Mouse (Mus musculus): ENCODE measurements around the gene Tmem74b. TPM values are rescaled to one million over a fixed set of nuclear protein-coding genes. Genes with fewer than 3 reads are reported as not detected.

Gene Tmem74b
- polyA plus RNA-seq, 1 experiment: not detected

GRCm38 (mm10) chr2:151676234-151676633 lies 25.6 kb upstream of the Tmem74b start:
- Histone ChIP-seq H3K27ac (ENCODE audit: insufficient read depth, low read length) (no peak overlapping the region), H3K9me3 (replicated peaks; ENCODE audit: control insufficient read depth, insufficient read depth, low read length, poor library complexity, severe bottlenecking) (no peaks in the 10 kb centered on the region), H3K27me3 (ENCODE audit: control insufficient read depth, insufficient read depth, low read length, poor library complexity, severe bottlenecking) (0 out of 2 replicates have a peak, but pooled peaks cover 1% of the 10 kb centered on the region), H3K4me1 (ENCODE audit: control insufficient read depth, insufficient read depth, low read length) (no peaks in the 10 kb centered on the region), H3K4me3 (ENCODE audit: low read depth, low read length) (no peak overlapping the region), H3K36me3 (ENCODE audit: control insufficient read depth, insufficient read depth, low read length, poor library complexity, severe bottlenecking) (no peaks in the 10 kb centered on the region), H3K9ac (ENCODE audit: low read depth, poor library complexity, severe bottlenecking) (no peak overlapping the region)
- TF ChIP-seq POLR2A (IDR thresholded peaks at IDR 0.05; ENCODE audit: insufficient read depth, low read length): no peak
- no peak for TF ChIP-seq CTCF (IDR thresholded peaks at IDR 0.05; ENCODE audit: low read depth, low read length)
- TF ChIP-seq EP300 (IDR thresholded peaks at IDR 0.05; ENCODE audit: insufficient read depth, low read depth, low read length): no peak

- H3K4me3 ChIP-seq (ENCODE audit: low read depth, low read length): no peak overlapping the region
- peak; percentile 47 for TF ChIP-seq CTCF (IDR thresholded peaks at IDR 0.05; ENCODE audit: low read depth, low read length)
- no peak for TF ChIP-seq POLR2A (IDR thresholded peaks at IDR 0.05; ENCODE audit: insufficient read depth, low read length)
- H3K27me3 ChIP-seq (ENCODE audit: control insufficient read depth, insufficient read depth, low read length, poor library complexity, severe bottlenecking): no peaks in the 10 kb centered on the region
- no peak overlapping the region for H3K27ac ChIP-seq (ENCODE audit: insufficient read depth, low read length)
- H3K9me3 ChIP-seq (replicated peaks; ENCODE audit: control insufficient read depth, insufficient read depth, low read length, poor library complexity, severe bottlenecking): no peaks in the 10 kb centered on the region
- H3K9ac ChIP-seq (ENCODE audit: low read depth, poor library complexity, severe bottlenecking): no peak overlapping the region
- H3K4me1 ChIP-seq (ENCODE audit: control insufficient read depth, insufficient read depth, low read length): no peaks in the 10 kb centered on the region
- H3K36me3 ChIP-seq (ENCODE audit: control insufficient read depth, insufficient read depth, low read length, poor library complexity, severe bottlenecking): no peaks in the 10 kb centered on the region
Observed at GRCm38 (mm10) chr2:151682357-151682756, 19.5 kb upstream of the Tmem74b start.

- no peak overlapping the region for H3K27ac ChIP-seq (ENCODE audit: insufficient read depth, low read length)
- no peaks in the 10 kb centered on the region for H3K36me3 ChIP-seq (ENCODE audit: control insufficient read depth, insufficient read depth, low read length, poor library complexity, severe bottlenecking)
- no peaks in the 10 kb centered on the region for H3K27me3 ChIP-seq (ENCODE audit: control insufficient read depth, insufficient read depth, low read length, poor library complexity, severe bottlenecking)
- H3K4me3 ChIP-seq (ENCODE audit: low read depth, low read length): no peak overlapping the region
- H3K9me3 ChIP-seq (replicated peaks; ENCODE audit: control insufficient read depth, insufficient read depth, low read length, poor library complexity, severe bottlenecking): no peaks in the 10 kb centered on the region
- no peak overlapping the region for H3K9ac ChIP-seq (ENCODE audit: low read depth, poor library complexity, severe bottlenecking)
- H3K4me1 ChIP-seq (ENCODE audit: control insufficient read depth, insufficient read depth, low read length): no peaks in the 10 kb centered on the region
- no peak for TF ChIP-seq EP300 (IDR thresholded peaks at IDR 0.05; ENCODE audit: insufficient read depth, low read depth, low read length)
- no peak for TF ChIP-seq CTCF (IDR thresholded peaks at IDR 0.05; ENCODE audit: low read depth, low read length)
- no peak for TF ChIP-seq POLR2A (IDR thresholded peaks at IDR 0.05; ENCODE audit: insufficient read depth, low read length)
Observed at GRCm38 (mm10) chr2:151682976-151683375, 18.8 kb upstream of the Tmem74b start.

- no peak overlapping the region for H3K27ac ChIP-seq (ENCODE audit: insufficient read depth, low read length)
- no peaks in the 10 kb centered on the region for H3K9me3 ChIP-seq (replicated peaks; ENCODE audit: control insufficient read depth, insufficient read depth, low read length, poor library complexity, severe bottlenecking)
- TF ChIP-seq EP300 (IDR thresholded peaks at IDR 0.05; ENCODE audit: insufficient read depth, low read depth, low read length): no peak
- no peak for TF ChIP-seq CTCF (IDR thresholded peaks at IDR 0.05; ENCODE audit: low read depth, low read length)
- no peak for TF ChIP-seq POLR2A (IDR thresholded peaks at IDR 0.05; ENCODE audit: insufficient read depth, low read length)
- peak overlapping the region; percentile 66 for H3K9ac ChIP-seq (ENCODE audit: low read depth, poor library complexity, severe bottlenecking)
- no peaks in the 10 kb centered on the region for H3K36me3 ChIP-seq (ENCODE audit: control insufficient read depth, insufficient read depth, low read length, poor library complexity, severe bottlenecking)
- no peaks in the 10 kb centered on the region for H3K4me1 ChIP-seq (ENCODE audit: control insufficient read depth, insufficient read depth, low read length)
- H3K27me3 ChIP-seq (ENCODE audit: control insufficient read depth, insufficient read depth, low read length, poor library complexity, severe bottlenecking): peaks cover 13% of the 10 kb centered on the region
- peak overlapping the region; percentile 72 for H3K4me3 ChIP-seq (ENCODE audit: low read depth, low read length)
Observed at GRCm38 (mm10) chr2:151702146-151702850, 490 bp downstream of the Tmem74b start.

GRCm38 (mm10) chr2:151702851-151703190 lies 1.0 kb downstream of the Tmem74b start:
- no peak for TF ChIP-seq EP300 (IDR thresholded peaks at IDR 0.05; ENCODE audit: insufficient read depth, low read depth, low read length)
- no peak for TF ChIP-seq POLR2A (IDR thresholded peaks at IDR 0.05; ENCODE audit: insufficient read depth, low read length)
- TF ChIP-seq CTCF (IDR thresholded peaks at IDR 0.05; ENCODE audit: low read depth, low read length): no peak
- no peaks in the 10 kb centered on the region for H3K36me3 ChIP-seq (ENCODE audit: control insufficient read depth, insufficient read depth, low read length, poor library complexity, severe bottlenecking)
- peak overlapping the region; percentile 72 for H3K4me3 ChIP-seq (ENCODE audit: low read depth, low read length)
- H3K4me1 ChIP-seq (ENCODE audit: control insufficient read depth, insufficient read depth, low read length): no peaks in the 10 kb centered on the region
- H3K9ac ChIP-seq (ENCODE audit: low read depth, poor library complexity, severe bottlenecking): peak overlapping the region; percentile 66
- no peaks in the 10 kb centered on the region for H3K9me3 ChIP-seq (replicated peaks; ENCODE audit: control insufficient read depth, insufficient read depth, low read length, poor library complexity, severe bottlenecking)
- H3K27ac ChIP-seq (ENCODE audit: insufficient read depth, low read length): no peak overlapping the region
- peaks cover 13% of the 10 kb centered on the region for H3K27me3 ChIP-seq (ENCODE audit: control insufficient read depth, insufficient read depth, low read length, poor library complexity, severe bottlenecking)

GRCm38 (mm10) chr2:151712647-151713046 lies 10.8 kb downstream of the Tmem74b start:
- no peak for TF ChIP-seq CTCF (IDR thresholded peaks at IDR 0.05; ENCODE audit: low read depth, low read length)
- no peak for TF ChIP-seq POLR2A (IDR thresholded peaks at IDR 0.05; ENCODE audit: insufficient read depth, low read length)
- no peak for TF ChIP-seq EP300 (IDR thresholded peaks at IDR 0.05; ENCODE audit: insufficient read depth, low read depth, low read length)
- Histone ChIP-seq H3K9me3 (replicated peaks; ENCODE audit: control insufficient read depth, insufficient read depth, low read length, poor library complexity, severe bottlenecking) (no peaks in the 10 kb centered on the region), H3K9ac (ENCODE audit: low read depth, poor library complexity, severe bottlenecking) (no peak overlapping the region), H3K27me3 (ENCODE audit: control insufficient read depth, insufficient read depth, low read length, poor library complexity, severe bottlenecking) (no peaks in the 10 kb centered on the region), H3K36me3 (ENCODE audit: control insufficient read depth, insufficient read depth, low read length, poor library complexity, severe bottlenecking) (no peaks in the 10 kb centered on the region; the same call in 1 of the 2 replicates), H3K27ac (ENCODE audit: insufficient read depth, low read length) (no peak overlapping the region), H3K4me1 (ENCODE audit: control insufficient read depth, insufficient read depth, low read length) (no peaks in the 10 kb centered on the region), H3K4me3 (ENCODE audit: low read depth, low read length) (no peak overlapping the region)
